Mouse (Mus musculus) urinary bladder, postnatal 14 days (tissue): ENCODE results near the gene Ttyh3.

Experiments
- DNase-seq: peaks from one replicate; pipeline ENCODE4 v3.0.0; 2021; ENCODE audit warnings: low spot score

Ttyh3 gene

DNA sequence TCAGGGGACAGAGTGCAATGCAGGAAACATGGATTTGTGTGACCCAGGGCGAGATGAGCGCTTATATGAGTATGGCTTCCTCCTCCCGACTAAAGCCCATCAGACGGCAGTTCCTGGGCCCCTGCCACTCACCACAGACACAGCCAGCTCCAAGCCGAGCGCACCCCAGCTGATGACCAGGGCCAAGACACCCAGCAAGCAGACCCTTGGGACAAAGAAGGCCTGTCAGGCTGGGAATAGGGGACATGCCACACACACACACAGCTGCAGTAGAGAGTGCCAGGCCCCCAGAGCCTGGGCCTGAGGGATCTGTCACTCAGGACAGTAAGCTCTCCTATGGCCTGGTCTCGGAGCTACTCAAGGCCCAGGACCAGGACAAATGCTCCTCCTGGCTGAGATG is 15.4 kb downstream of the Ttyh3 start:
- no peak for DNase-seq

GRCm38 (mm10) chr5:140628995-140629394 is 19.8 kb downstream of the Ttyh3 start:
- DNase-seq = no peak

DNA sequence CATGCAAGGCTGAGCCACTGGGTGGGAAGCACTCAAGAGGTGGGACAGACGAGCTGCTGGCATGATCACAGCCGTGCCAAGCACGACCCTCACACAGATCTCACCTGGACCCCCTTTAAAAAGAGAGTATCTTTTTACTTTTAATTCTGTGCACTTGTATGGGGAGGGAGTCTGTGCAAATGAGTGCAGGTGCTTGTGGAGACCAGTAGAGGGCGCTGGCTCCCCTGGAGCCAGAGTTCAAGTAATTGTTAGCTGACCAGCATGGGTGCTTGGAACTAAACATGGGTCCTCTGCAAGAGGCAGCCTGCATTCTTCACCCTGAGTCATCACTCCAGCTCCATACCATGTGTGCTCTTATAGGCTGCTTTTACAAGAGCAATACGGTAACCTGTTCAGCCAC is 21.3 kb downstream of the Ttyh3 start:
- no peak for DNase-seq

DNA sequence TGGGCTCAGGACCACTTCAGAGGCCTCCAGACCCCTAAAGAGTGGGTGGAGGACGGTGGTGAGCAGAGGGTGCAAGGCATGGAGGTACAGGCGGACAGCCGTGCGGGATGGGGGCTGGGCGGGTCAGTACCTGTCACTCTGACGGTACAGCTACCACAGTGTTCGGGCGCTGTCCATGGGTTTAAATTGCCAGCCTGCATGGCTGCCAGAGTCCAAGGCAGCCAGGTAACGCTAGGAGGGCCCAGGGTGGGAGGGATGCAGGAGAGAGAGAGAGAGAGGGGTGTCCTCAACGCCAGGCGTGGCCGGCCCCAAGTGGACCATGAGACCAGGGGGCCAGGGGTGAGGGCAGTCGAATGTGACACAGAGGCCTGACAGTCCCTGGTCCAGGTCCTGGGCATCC is 23.9 kb downstream of the Ttyh3 start:
- no peak for DNase-seq

GRCm38 (mm10) chr5:140624238-140624637 is 24.6 kb downstream of the Ttyh3 start:
- no peak for DNase-seq

GRCm38 (mm10) chr5:140623791-140624190 is 25.0 kb downstream of the Ttyh3 start:
- DNase-seq = no peak

- DNase-seq = no peak
These were observed 25.7 kb downstream of the Ttyh3 start for GRCm38 (mm10) chr5:140622978-140623670.

DNA sequence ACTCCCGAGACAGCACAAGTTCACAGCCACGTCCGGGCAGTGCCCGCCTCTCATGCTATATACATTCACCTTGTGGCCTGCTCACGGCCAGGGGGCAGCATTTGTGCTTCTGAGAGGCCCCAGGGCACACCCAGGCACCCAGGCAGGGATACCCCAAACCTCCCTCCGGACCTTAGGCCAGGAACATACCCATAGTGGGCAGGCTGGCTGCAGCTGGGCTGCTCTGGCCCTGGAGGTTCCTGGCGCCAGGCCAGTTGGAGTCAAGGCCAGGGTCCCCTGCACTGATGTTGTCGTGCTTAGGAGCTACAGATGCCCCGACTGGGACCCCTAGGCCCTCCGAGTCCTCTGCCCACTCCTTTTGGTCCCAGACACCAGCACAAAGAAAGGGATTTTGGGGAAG is 27.3 kb downstream of the Ttyh3 start:
- DNase-seq = no peak

DNA sequence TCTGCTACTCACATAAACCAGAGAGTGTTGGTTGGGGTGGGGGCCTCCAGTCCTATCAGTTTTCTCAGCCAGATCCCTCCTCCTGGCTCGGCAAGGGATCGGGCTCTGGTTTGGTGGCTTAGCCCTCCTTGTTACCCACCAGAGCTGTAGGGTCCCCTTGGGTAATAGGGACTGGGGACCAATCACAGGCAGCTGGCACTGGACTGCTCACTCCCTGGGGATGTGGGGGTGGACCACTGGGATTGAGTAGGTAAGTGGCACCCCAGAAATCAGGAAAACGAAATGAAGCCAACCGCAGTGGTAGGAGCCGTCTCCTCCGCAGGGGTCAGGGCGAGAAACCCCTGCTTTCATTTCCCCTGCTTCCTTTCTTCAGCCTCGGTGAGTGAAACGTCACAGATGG is 27.7 kb downstream of the Ttyh3 start:
- DNase-seq = no peak

GRCm38 (mm10) chr5:140619895-140620736 is 28.7 kb downstream of the Ttyh3 start:
- DNase-seq = no peak

GRCm38 (mm10) chr5:140619151-140619771 is 29.6 kb downstream of the Ttyh3 start:
- DNase-seq = peak; percentile 80

- peak; percentile 25 for DNase-seq
These were observed 31.1 kb downstream of the Ttyh3 start for GRCm38 (mm10) chr5:140617714-140618113.

DNA sequence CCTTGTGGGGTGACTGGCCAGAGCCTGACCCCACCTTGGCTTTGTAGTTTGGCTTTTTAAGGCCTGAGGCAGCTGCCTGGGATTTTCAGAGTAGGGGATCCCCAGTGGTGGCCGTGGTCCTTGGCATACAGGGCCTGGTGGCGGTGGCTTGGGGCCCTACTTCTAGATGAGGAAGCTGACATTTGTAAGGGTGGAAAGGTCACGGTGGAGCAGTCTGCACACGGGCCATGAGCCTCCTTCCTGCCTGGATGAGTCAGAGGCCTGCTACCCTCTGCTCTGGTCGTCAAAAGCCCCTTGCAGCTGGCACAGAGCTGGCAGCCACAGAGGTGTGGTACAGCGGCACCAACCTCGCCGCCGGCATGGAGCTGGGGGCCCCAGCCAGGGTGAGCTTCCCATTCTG is 32.1 kb downstream of the Ttyh3 start:
- peak; percentile 32 for DNase-seq

GRCm38 (mm10) chr5:140616110-140616503 is 32.7 kb downstream of the Ttyh3 start:
- DNase-seq = no peak

DNA sequence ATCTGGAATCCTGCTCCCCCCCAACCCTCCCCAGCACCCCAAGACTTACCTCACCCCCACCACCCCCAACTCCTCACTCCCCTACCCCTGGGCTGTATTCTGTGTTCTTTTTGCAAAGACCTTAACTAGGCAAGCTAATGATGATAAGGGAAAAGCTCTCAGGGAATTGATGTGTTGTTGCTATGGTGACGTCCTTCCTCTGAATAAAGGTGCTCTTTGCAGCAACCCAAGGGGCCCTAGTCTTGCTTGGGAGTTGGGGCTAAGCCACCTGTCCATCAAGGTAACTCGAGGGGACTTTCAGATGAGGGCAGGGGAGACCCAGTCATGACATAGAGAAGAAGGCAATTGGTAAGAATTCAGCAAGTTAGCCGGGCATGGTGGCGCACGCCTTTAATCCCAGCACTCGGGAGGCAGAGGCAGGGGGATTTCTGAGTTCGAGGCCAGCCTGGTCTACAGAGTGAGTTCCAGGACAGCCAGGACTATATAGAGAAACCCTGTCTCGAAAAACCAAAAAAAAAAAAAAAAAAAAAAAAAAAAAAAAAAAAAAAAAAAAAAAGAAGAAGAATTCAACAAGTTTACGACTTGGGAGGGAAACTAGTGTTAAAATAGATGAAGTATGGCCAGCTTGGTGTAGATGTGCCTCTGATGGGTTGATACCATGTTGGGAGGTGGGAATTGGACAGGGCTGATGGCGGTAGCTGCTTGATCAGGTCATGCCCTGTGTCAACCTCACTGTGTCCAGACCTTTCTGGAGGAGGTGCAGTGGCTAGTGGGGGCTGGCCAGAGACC is 33.3 kb downstream of the Ttyh3 start:
- DNase-seq = no peak

DNA sequence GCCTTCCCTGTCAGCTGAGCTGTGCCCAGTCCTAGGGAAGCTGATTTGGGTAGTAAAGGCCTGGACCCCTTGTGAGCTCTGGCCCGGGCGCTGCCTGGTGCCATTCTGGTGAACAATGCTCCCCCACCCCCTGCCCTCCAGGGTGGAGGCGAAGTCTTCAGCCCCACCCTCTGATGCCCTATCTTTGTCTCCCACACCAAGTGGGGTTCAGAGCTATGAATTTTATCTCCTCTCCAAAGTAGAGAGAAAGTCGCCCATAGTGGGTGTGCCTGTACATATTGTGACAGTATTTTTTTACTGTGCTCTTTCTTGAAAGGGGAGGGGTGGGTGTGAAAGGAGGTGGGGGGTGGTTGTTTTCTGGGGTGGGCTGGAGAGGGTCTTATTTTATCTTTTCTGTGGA is 34.0 kb downstream of the Ttyh3 start:
- no peak for DNase-seq

- no peak for DNase-seq
These were observed 34.7 kb downstream of the Ttyh3 start for GRCm38 (mm10) chr5:140614141-140614540.

DNA sequence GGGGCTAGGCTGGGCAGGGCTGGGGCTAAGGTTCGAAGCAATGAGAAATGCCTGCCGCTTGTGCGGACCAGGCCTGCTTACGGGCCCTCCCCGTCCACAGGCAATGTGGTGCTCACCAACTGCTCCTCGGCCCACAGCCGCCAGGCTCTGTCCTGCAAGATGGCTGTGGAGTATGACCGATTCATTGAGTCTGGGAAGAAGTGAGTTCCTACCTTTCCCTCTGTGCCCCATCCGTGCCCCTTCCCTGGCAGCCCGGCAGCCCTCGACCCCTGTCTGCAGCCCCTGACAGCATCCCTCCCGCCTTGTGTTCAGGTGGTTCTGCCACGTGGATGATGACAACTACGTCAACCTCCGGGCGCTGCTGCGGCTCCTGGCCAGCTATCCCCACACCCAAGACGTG is 36.6 kb downstream of the Ttyh3 start:
- no peak for DNase-seq

GRCm38 (mm10) chr5:140611611-140612185 is 37.1 kb downstream of the Ttyh3 start:
- no peak for DNase-seq

DNA sequence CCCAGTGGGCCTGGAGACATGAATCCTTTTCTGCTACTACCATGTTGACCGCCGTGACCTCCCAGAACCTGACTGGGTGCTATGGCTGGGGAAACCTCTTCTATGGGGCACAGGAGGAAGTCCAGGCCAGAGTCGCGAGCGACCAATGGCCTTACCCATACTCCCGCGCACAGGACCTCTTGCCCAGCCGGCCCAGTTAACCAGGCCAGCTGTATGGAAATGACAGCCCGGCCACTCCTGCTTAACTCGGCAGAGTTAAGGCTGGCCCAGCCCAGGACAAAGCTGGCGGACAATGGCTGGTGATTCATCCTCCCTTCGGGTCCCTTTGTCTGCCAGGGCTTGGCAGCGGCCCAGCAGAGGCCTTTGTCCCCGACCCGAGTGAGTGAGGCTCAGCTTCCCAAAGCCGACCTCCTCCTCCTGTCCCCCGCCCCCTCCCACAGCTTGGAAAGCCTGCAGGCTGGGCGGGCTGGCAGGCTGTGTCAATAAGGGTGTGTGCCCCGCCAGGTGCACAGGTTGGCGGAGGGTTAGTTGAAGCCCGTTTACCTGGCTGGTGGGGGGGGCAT is 37.7 kb downstream of the Ttyh3 start:
- DNase-seq = peak; percentile 91

GRCm38 (mm10) chr5:140610273-140611011 is 38.4 kb downstream of the Ttyh3 start:
- DNase-seq = peak; percentile 79
